Mouse (Mus musculus): ENCODE measurements at regions not wholly inside any gene's neighbourhood (a gene's known extent, or its start where the extent isn't known, plus 50 kb on each side); places are given as distances from the start of the nearest gene placed in this dataset.

GRCm38 (mm10) chr2:11416122-11416521 lies 137.8 kb downstream of the Pfkfb3 start:
- no peaks in the 10 kb centered on the region for H3K4me1 ChIP-seq (ENCODE audit: control insufficient read depth, insufficient read depth, low read length)
- ATAC-seq: peak; percentile 80
- no peak overlapping the region for H3K4me3 ChIP-seq (ENCODE audit: low read length)
- H3K36me3 ChIP-seq (ENCODE audit: control insufficient read depth, insufficient read depth, low read length): no peaks in the 10 kb centered on the region
- no peak overlapping the region for H3K27ac ChIP-seq (ENCODE audit: low read length)
- H3K27me3 ChIP-seq (replicated peaks; ENCODE audit: control insufficient read depth, insufficient read depth, low read length): no peaks in the 10 kb centered on the region
- 75% methylated on average over 11 of the region's 11 CpGs for WGBS
- no peak overlapping the region for H3K9ac ChIP-seq (ENCODE audit: low read depth, low read length)
- no peaks in the 10 kb centered on the region for H3K9me3 ChIP-seq (ENCODE audit: control insufficient read depth, low read length)
- H3K4me2 ChIP-seq (ENCODE audit: low read depth, low read length): no peak overlapping the region

DNA sequence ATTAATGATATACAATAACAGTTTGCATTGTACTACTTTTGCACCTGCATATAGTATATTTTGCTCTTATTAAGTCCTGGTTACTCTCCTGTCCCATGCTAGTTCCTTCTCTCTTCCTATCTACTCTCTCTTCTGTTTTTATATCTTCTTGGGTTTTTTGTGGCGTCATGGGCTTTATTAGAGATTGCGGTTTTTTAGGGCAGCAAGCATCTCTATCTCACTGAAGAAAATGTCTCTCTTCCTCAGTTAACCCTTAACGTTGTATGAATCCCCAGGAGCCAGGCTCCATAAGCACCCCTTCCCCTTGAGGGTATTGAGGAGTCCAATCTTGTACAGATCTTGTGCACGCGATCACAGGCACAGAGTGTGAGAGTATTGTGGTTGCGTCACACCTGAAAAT lies 141.4 kb downstream of the Pfkfb3 start:
- no peaks in the 10 kb centered on the region for H3K27me3 ChIP-seq (replicated peaks; ENCODE audit: control insufficient read depth, insufficient read depth, low read length)
- WGBS: 88% methylated on average over 6 of the region's 6 CpGs

GRCm38 (mm10) chr2:11408497-11408896 lies 145.4 kb downstream of the Pfkfb3 start:
- no peak overlapping the region for H3K9ac ChIP-seq (ENCODE audit: low read depth, low read length)
- H3K4me1 ChIP-seq (ENCODE audit: control insufficient read depth, insufficient read depth, low read length): no peaks in the 10 kb centered on the region
- H3K4me2 ChIP-seq (ENCODE audit: low read depth, low read length): no peak overlapping the region
- H3K4me3 ChIP-seq (ENCODE audit: low read length): no peak overlapping the region
- H3K9me3 ChIP-seq (ENCODE audit: control insufficient read depth, low read length): no peaks in the 10 kb centered on the region
- WGBS: 70% methylated on average over 5 of the region's 6 CpGs
- ATAC-seq: no peak
- no peaks in the 10 kb centered on the region for H3K27me3 ChIP-seq (replicated peaks; ENCODE audit: control insufficient read depth, insufficient read depth, low read length)
- H3K36me3 ChIP-seq (ENCODE audit: control insufficient read depth, insufficient read depth, low read length): no peaks in the 10 kb centered on the region
- H3K27ac ChIP-seq (ENCODE audit: low read length): no peak overlapping the region

More for the DNA sequence above, 141.4 kb downstream of the Pfkfb3 start:
- Histone ChIP-seq H3K27ac (ENCODE audit: low read length) (no peak overlapping the region), H3K4me3 (ENCODE audit: low read length) (no peak overlapping the region), H3K36me3 (ENCODE audit: control insufficient read depth, insufficient read depth, low read length) (no peaks in the 10 kb centered on the region), H3K4me2 (ENCODE audit: low read depth, low read length) (no peak overlapping the region), H3K4me1 (ENCODE audit: control insufficient read depth, insufficient read depth, low read length) (no peaks in the 10 kb centered on the region), H3K9ac (ENCODE audit: low read depth, low read length) (no peak overlapping the region), H3K9me3 (ENCODE audit: control insufficient read depth, low read length) (no peaks in the 10 kb centered on the region)
- ATAC-seq: no peak

DNA sequence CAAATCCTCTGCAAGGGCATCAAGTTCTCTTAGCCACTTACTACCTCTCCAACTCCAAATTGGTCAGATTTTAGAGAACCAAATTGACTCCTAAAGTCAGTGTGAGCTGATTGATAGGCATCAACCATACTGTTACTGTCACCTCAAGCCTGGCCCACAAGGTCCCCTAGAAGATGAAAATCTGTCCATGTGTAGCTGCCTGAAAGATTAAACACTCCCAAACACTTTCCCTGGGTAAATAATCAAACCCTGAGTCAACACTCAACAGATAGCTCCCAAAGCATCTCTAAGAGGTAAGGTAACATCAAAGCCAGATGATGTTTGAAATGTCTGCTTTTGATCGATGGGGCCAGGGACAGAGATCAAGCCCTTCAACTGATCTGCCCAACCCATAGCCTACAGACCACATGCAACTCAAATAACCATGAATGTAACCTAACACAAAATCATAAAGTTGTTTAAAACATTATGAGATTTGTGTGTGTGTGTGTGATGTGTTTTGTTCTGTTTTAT lies 147.7 kb downstream of the Pfkfb3 start:
- H3K4me2 ChIP-seq (ENCODE audit: low read depth, low read length): no peak overlapping the region
- no peak for ATAC-seq
- H3K9ac ChIP-seq (ENCODE audit: low read depth, low read length): no peak overlapping the region
- no peaks in the 10 kb centered on the region for H3K4me1 ChIP-seq (ENCODE audit: control insufficient read depth, insufficient read depth, low read length)
- no peaks in the 10 kb centered on the region for H3K36me3 ChIP-seq (ENCODE audit: control insufficient read depth, insufficient read depth, low read length)
- H3K27me3 ChIP-seq (replicated peaks; ENCODE audit: control insufficient read depth, insufficient read depth, low read length): no peaks in the 10 kb centered on the region
- H3K9me3 ChIP-seq (ENCODE audit: control insufficient read depth, low read length): no peaks in the 10 kb centered on the region
- no peak overlapping the region for H3K4me3 ChIP-seq (ENCODE audit: low read length)
- WGBS: 53% methylated on average over 1 of the region's 1 CpGs
- no peak overlapping the region for H3K27ac ChIP-seq (ENCODE audit: low read length)

GRCm38 (mm10) chr2:11402218-11402848 lies 151.5 kb downstream of the Pfkfb3 start:
- peak; percentile 84 for ATAC-seq
- peaks cover 8% of the 10 kb centered on the region for H3K4me1 ChIP-seq (ENCODE audit: control insufficient read depth, insufficient read depth, low read length)
- H3K27ac ChIP-seq (ENCODE audit: low read length): peak overlapping the region; percentile 76
- no peak overlapping the region for H3K4me3 ChIP-seq (ENCODE audit: low read length)
- no peaks in the 10 kb centered on the region for H3K36me3 ChIP-seq (ENCODE audit: control insufficient read depth, insufficient read depth, low read length)
- no peaks in the 10 kb centered on the region for H3K27me3 ChIP-seq (replicated peaks; ENCODE audit: control insufficient read depth, insufficient read depth, low read length)
- H3K9me3 ChIP-seq (ENCODE audit: control insufficient read depth, low read length): no peaks in the 10 kb centered on the region
- H3K9ac ChIP-seq (ENCODE audit: low read depth, low read length): 0 out of 2 replicates have a peak overlapping the region, but pooled peaks have one; percentile 10
- 65% methylated on average over 10 of the region's 10 CpGs for WGBS
- no peak overlapping the region for H3K4me2 ChIP-seq (ENCODE audit: low read depth, low read length)

DNA sequence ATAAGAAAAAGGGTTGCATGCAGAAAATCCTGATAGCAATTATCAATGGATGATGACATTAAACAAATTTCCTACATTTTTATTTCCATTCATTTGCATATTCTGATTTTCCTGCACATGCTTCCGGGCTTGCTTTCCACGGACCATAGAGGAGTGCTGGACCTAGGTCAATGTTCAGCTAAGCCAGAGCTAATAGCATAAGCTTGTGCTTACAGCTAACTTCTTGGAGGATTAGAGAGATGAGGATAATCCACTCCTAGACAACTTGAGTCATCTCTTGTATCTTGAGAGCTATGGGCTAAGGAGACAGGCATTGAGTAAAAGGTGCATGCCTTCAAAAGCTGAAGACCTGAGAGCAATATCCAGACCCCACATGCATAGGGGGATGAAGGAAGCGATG lies 154.5 kb downstream of the Pfkfb3 start:
- 0 out of 2 replicates have a peak overlapping the region, but pooled peaks have one; percentile 25 for H3K27ac ChIP-seq (ENCODE audit: low read length)
- peaks cover 8% of the 10 kb centered on the region for H3K4me1 ChIP-seq (ENCODE audit: control insufficient read depth, insufficient read depth, low read length)
- WGBS: 76% methylated on average over 3 of the region's 3 CpGs
- H3K27me3 ChIP-seq (replicated peaks; ENCODE audit: control insufficient read depth, insufficient read depth, low read length): no peaks in the 10 kb centered on the region
- no peak overlapping the region for H3K4me2 ChIP-seq (ENCODE audit: low read depth, low read length)
- no peaks in the 10 kb centered on the region for H3K36me3 ChIP-seq (ENCODE audit: control insufficient read depth, insufficient read depth, low read length)
- no peak overlapping the region for H3K4me3 ChIP-seq (ENCODE audit: low read length)
- ATAC-seq: peak; percentile 79
- no peak overlapping the region for H3K9ac ChIP-seq (ENCODE audit: low read depth, low read length)
- H3K9me3 ChIP-seq (ENCODE audit: control insufficient read depth, low read length): no peaks in the 10 kb centered on the region; the same call in 1 of the 2 replicates

- peak overlapping the region; percentile 25 for H3K27ac ChIP-seq (ENCODE audit: low read length)
- WGBS: 49% methylated on average over 6 of the region's 6 CpGs
- peak; percentile 75 for ATAC-seq
These were observed 154.9 kb downstream of the Pfkfb3 start for GRCm38 (mm10) chr2:11398949-11399348.

GRCm38 (mm10) chr2:11398391-11398790 lies 155.5 kb downstream of the Pfkfb3 start:
- Histone ChIP-seq H3K27ac (ENCODE audit: low read length) (peak overlapping the region; percentile 25), H3K4me2 (ENCODE audit: low read depth, low read length) (no peak overlapping the region), H3K4me1 (ENCODE audit: control insufficient read depth, insufficient read depth, low read length) (peaks cover 8% of the 10 kb centered on the region), H3K27me3 (replicated peaks; ENCODE audit: control insufficient read depth, insufficient read depth, low read length) (no peaks in the 10 kb centered on the region), H3K9ac (ENCODE audit: low read depth, low read length) (no peak overlapping the region), H3K9me3 (ENCODE audit: control insufficient read depth, low read length) (no peaks in the 10 kb centered on the region; the same call in 1 of the 2 replicates), H3K4me3 (ENCODE audit: low read length) (no peak overlapping the region), H3K36me3 (ENCODE audit: control insufficient read depth, insufficient read depth, low read length) (no peaks in the 10 kb centered on the region)
- WGBS: 51% methylated on average over 6 of the region's 6 CpGs
- ATAC-seq: no peak

More at GRCm38 (mm10) chr2:11398949-11399348, 154.9 kb downstream of the Pfkfb3 start:
- Histone ChIP-seq H3K4me1 (ENCODE audit: control insufficient read depth, insufficient read depth, low read length) (peaks cover 8% of the 10 kb centered on the region), H3K4me2 (ENCODE audit: low read depth, low read length) (no peak overlapping the region), H3K9ac (ENCODE audit: low read depth, low read length) (no peak overlapping the region), H3K36me3 (ENCODE audit: control insufficient read depth, insufficient read depth, low read length) (no peaks in the 10 kb centered on the region), H3K4me3 (ENCODE audit: low read length) (no peak overlapping the region), H3K27me3 (replicated peaks; ENCODE audit: control insufficient read depth, insufficient read depth, low read length) (no peaks in the 10 kb centered on the region), H3K9me3 (ENCODE audit: control insufficient read depth, low read length) (no peaks in the 10 kb centered on the region; the same call in 1 of the 2 replicates)

DNA sequence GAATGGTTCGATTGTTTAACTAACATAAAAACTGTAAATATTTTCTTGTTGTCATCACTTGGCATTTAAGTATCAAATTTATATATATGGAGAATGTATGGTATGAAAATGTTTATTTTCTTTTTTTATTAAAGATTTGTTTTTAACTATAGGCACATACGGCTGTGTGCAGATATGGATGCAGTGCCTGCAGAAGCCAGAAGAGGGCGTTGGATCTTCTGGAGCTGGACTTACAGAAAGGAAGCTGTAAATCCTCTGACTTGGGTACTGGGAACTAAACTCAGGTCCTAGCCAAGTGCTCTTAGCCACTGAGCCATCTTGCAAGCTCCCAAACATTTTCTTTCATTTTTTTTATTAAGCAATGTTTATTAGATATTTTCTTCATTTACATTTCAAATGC lies 157.0 kb downstream of the Pfkfb3 start:
- no peak overlapping the region for H3K4me2 ChIP-seq (ENCODE audit: low read depth, low read length)
- peaks cover 8% of the 10 kb centered on the region for H3K4me1 ChIP-seq (ENCODE audit: control insufficient read depth, insufficient read depth, low read length)
- no peaks in the 10 kb centered on the region for H3K36me3 ChIP-seq (ENCODE audit: control insufficient read depth, insufficient read depth, low read length)
- no peak overlapping the region for H3K9ac ChIP-seq (ENCODE audit: low read depth, low read length)
- H3K9me3 ChIP-seq (ENCODE audit: control insufficient read depth, low read length): no peaks in the 10 kb centered on the region; the same call in 1 of the 2 replicates
- no peak for ATAC-seq
- no peak overlapping the region for H3K4me3 ChIP-seq (ENCODE audit: low read length)
- 86% methylated on average over 3 of the region's 3 CpGs for WGBS
- no peak overlapping the region for H3K27ac ChIP-seq (ENCODE audit: low read length)
- no peaks in the 10 kb centered on the region for H3K27me3 ChIP-seq (replicated peaks; ENCODE audit: control insufficient read depth, insufficient read depth, low read length)

All from intestine, embryonic 16.5 days (tissue).